Mouse (Mus musculus): ENCODE results near the gene Thap11. TPM values are rescaled to one million over a fixed set of nuclear protein-coding genes. Genes with fewer than 3 reads are reported as not detected.

Gene Thap11
- 54.9 and 56.3 TPM in 2 replicates for polyA plus RNA-seq (2015; fragmentation: Nextera tagmentation; extraction: Ambion mirVana)

DNA sequence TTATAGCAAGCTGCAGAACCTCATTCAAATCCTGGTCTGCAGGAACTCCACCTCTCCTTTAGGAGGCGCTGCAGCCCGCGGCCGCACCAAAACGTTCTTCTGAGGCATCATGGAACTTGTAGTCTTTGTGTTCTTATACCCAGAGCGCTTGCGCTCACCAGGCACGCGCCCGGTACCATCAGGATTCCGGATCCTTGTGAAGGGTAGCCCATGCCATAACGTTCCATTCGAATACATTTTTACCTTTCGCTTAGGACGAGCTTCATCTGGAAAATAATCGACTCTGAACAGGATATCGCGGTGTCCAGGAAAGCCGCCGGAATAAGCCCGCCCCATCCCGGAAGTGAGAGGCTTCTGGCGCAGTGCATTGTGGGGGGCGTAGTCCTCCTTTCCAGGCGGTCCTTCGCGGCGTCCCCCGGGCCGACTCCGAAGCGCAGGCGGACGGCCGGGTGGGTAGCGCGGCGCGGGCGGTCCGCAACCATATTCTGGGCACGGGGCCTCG, at the start of gene Thap11:
Thap11 (plus strand) TSS at position 418 of the 502 bp plus-strand sequence.
- Histone ChIP-seq H3K4me3 (peak within 1 kb of the TSS; percentile 57), H3K27me3 (no peaks in the 10 kb centered on the region), H3K9ac (peak within 1 kb of the TSS; percentile 68), H3K4me1 (replicated peaks) (peaks cover 60% of the 10 kb centered on the region), H3K4me2 (peak within 1 kb of the TSS; percentile 98), H3K9me3 (no peaks in the 10 kb centered on the region), H3K27ac (replicated peaks) (peak within 1 kb of the TSS; percentile 89), H3K36me3 (no peaks in the 10 kb centered on the region)
- peak; percentile 90 for ATAC-seq (ENCODE audit: low FRiP score, low read depth)
- 0% methylated on average over 43 of the region's 43 CpGs for WGBS

DNA sequence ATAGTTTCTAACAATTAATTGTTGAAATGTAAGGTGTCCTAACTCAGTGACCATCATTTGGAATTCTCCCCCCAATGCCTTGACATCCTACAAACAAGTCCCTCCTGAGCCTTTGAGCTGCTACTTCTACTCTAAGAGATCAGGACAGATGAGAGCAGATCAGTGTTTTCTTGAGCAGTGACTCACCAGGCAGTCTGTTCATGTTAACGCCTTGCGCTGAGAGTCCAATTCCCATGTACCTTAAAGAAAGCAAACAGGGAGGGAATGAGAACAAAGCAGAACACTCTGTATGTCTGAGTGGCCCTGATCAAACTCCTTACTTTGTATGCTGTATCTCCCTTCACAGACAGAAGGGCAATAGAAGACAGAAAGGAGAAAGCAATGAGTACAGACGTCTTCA, 49.6 kb upstream of the Thap11 start:
- H3K9ac ChIP-seq, result no peak overlapping the region
- no peak overlapping the region for H3K4me2 ChIP-seq
- H3K27ac ChIP-seq (replicated peaks), result no peak overlapping the region
- H3K9me3 ChIP-seq, result no peaks in the 10 kb centered on the region
- no peaks in the 10 kb centered on the region for H3K27me3 ChIP-seq
- WGBS, result 63% methylated on average over 3 of the region's 3 CpGs
- peaks cover 13% of the 10 kb centered on the region for H3K36me3 ChIP-seq
- peaks cover 12% of the 10 kb centered on the region for H3K4me1 ChIP-seq (replicated peaks)
- H3K4me3 ChIP-seq, result no peak overlapping the region
- ATAC-seq (ENCODE audit: low FRiP score, low read depth), result no peak

DNA sequence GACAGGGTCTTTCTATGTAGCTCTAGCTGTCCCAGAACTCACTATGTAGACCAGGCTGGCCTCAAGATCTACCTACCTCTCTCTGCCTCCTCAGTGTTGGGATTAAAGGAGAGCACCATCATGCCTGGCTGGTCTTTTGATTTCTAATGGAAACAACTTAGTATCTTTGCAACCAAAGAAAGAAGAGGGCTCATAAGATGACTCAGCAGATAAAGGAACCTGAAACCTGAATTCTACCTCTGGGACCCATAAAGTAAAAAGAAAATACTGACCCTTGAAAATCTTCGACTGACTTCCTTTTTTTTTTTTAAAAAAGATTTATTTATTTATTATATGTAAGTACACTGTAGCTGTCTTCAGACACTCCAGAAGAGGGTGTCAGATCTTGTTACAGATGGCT, 49.0 kb upstream of the Thap11 start:
- Histone ChIP-seq H3K27ac (replicated peaks) (no peak overlapping the region), H3K36me3 (peaks cover 13% of the 10 kb centered on the region), H3K9me3 (no peaks in the 10 kb centered on the region), H3K4me3 (no peak overlapping the region), H3K9ac (no peak overlapping the region), H3K4me1 (replicated peaks) (peaks cover 12% of the 10 kb centered on the region), H3K4me2 (no peak overlapping the region), H3K27me3 (no peaks in the 10 kb centered on the region)
- ATAC-seq (ENCODE audit: low FRiP score, low read depth), result no peak
- 83% methylated on average over 1 of the region's 1 CpGs for WGBS

DNA sequence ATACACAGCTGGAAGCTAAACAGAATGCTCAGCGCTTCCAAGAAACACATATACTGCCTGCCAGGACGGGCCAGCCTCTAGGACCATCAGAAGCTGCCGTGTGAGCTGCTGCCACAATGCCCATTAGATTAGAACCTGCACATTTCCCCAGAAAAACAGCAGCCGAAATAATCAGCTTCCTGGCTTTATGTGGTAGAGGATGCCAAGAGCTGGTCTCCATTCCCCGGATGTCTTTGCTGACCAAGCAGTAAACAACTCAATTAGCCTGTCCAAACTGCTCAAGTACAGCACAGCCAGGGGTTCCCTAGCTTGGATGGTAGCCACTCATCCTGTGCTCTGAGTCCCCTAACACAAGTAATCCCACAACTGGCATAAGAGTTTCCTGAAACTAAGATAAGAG, 47.2 kb upstream of the Thap11 start:
- ATAC-seq (ENCODE audit: low FRiP score, low read depth), result no peak
- no peak overlapping the region for H3K27ac ChIP-seq (replicated peaks)
- no peak overlapping the region for H3K4me3 ChIP-seq
- H3K27me3 ChIP-seq, result no peaks in the 10 kb centered on the region
- no peak overlapping the region for H3K4me2 ChIP-seq
- 78% methylated on average over 5 of the region's 5 CpGs for WGBS
- H3K9ac ChIP-seq, result no peak overlapping the region
- no peaks in the 10 kb centered on the region for H3K9me3 ChIP-seq
- H3K36me3 ChIP-seq, result peaks cover 16% of the 10 kb centered on the region
- H3K4me1 ChIP-seq (replicated peaks), result peaks cover 17% of the 10 kb centered on the region

DNA sequence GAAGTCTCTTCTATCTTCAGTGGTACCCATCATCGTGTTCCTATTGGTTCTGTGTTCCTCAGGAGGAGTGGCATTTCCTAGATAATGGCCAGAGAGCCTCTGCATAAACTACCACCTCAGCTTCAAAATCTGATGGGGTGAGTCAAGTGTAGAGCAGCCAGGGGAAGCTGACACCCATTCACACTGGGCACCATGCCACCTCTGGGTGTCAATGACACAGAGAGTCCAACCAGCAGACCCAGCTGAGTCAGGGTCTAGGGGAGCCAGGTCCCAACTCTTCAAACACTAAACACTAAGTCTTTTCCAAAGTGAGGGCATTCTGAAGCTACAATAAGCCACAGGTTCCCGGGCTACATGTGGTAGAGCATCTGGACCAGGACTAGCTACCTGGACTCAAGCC, 46.5 kb upstream of the Thap11 start:
- Histone ChIP-seq H3K27ac (replicated peaks) (no peak overlapping the region), H3K36me3 (peaks cover 16% of the 10 kb centered on the region), H3K4me1 (replicated peaks) (peaks cover 17% of the 10 kb centered on the region), H3K27me3 (no peaks in the 10 kb centered on the region), H3K4me2 (no peak overlapping the region), H3K9me3 (no peaks in the 10 kb centered on the region), H3K4me3 (no peak overlapping the region), H3K9ac (no peak overlapping the region)
- WGBS, result 98% methylated on average over 2 of the region's 2 CpGs
- ATAC-seq (ENCODE audit: low FRiP score, low read depth), result no peak

DNA sequence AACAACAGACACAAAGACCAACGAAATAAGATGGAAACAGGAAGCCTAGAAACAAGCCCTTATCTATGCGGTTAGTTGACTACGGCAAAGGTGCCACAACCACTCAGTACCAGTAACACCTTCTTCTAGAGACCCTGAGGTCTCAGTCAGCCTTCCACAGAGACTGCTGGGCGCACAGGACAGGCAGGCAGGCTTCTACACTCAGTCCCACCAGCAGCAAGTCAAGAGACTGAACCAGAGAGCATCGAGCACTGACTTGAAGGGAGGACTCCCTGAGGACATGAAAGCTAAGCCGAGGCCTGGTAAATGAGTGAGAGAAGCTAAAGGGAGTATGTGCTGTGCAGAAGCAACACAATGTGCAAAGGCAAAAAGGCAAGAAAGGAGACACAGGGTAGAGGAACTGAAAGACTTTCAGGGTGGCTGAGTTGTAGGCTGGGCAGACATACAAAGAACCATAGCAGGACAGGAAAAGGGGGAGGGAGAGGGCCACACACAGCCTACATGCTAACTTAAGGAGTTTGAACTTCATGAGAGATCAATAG, 44.6 kb upstream of the Thap11 start:
- H3K4me3 ChIP-seq, result no peak overlapping the region
- H3K4me2 ChIP-seq, result no peak overlapping the region
- 89% methylated on average over 6 of the region's 6 CpGs for WGBS
- H3K9ac ChIP-seq, result no peak overlapping the region
- H3K27me3 ChIP-seq, result no peaks in the 10 kb centered on the region
- H3K27ac ChIP-seq (replicated peaks), result no peak overlapping the region
- ATAC-seq (ENCODE audit: low FRiP score, low read depth), result no peak
- H3K9me3 ChIP-seq, result no peaks in the 10 kb centered on the region
- H3K4me1 ChIP-seq (replicated peaks), result peaks cover 17% of the 10 kb centered on the region
- peaks cover 10% of the 10 kb centered on the region; the same call in 1 of the 2 replicates for H3K36me3 ChIP-seq

DNA sequence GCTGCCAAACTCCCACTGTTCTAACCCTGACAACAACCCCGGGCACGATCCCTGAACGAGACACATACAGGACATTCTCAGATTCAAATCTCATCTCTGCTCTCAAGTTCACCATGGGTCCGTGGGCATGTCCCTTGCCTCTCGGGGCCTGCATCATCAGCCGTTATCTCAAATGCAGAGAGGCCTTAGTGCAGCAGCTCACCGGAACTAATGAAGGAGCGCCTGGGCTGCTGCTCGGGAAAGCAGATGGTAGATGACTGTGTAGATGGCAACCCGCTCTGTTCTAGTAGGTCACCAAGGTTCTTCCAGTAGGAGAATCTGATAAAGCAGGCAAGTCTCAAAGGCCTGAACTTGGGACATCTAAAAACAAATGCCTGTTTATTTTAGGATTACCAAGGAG, 43.9 kb upstream of the Thap11 start:
- Histone ChIP-seq H3K9ac (no peak overlapping the region), H3K4me2 (no peak overlapping the region), H3K27me3 (no peaks in the 10 kb centered on the region), H3K36me3 (peaks cover 10% of the 10 kb centered on the region; the same call in 1 of the 2 replicates), H3K4me3 (no peak overlapping the region), H3K27ac (replicated peaks) (no peak overlapping the region), H3K9me3 (no peaks in the 10 kb centered on the region), H3K4me1 (replicated peaks) (peaks cover 17% of the 10 kb centered on the region)
- WGBS, result 71% methylated on average over 10 of the region's 10 CpGs
- ATAC-seq (ENCODE audit: low FRiP score, low read depth), result no peak

DNA sequence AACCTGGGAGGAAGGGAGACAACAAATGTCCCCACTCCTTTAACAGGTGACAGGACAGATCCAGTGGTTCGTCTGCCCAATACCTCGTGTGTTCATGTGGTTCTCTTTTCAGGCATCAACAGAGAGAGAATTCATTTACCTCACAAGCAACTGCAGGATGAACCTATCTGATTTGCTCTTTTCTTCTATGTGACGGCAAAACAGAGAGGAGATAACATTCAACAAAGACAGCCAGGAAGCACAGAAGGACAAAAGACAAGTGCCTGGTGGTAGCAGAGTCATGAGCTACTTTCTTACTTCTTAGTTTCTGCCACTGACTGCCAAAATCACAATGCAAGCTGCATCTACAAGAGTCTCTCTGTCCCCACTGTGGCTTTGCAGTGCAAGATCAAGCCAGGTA, 43.4 kb upstream of the Thap11 start:
- Histone ChIP-seq H3K9me3 (no peaks in the 10 kb centered on the region), H3K4me3 (no peak overlapping the region), H3K9ac (no peak overlapping the region), H3K4me1 (replicated peaks) (peaks cover 17% of the 10 kb centered on the region), H3K27me3 (no peaks in the 10 kb centered on the region), H3K4me2 (no peak overlapping the region), H3K27ac (replicated peaks) (no peak overlapping the region), H3K36me3 (peaks cover 10% of the 10 kb centered on the region; the same call in 1 of the 2 replicates)
- no peak for ATAC-seq (ENCODE audit: low FRiP score, low read depth)
- WGBS, result 82% methylated on average over 3 of the region's 3 CpGs

DNA sequence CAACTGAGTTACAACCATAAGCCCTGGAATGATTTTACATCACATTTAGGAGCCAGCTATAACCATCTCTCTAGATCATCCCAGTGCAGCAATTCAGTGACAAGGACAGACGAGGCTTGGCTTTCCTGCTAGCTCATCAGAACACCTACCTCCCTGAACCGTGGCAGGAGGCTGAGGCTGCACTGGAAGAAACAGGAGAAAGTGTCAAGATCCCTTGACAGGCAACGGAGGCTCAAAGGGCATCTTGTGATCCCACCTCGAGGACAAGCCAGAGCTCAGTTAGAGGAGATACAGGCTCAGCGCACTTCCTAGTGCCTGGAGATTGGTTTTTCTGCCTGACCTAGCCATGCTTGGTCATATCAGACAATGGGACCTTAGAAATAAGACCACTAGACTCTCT, 42.4 kb upstream of the Thap11 start:
- WGBS, result 90% methylated on average over 5 of the region's 5 CpGs
- ATAC-seq (ENCODE audit: low FRiP score, low read depth), result no peak
- H3K27ac ChIP-seq (replicated peaks), result no peak overlapping the region

DNA sequence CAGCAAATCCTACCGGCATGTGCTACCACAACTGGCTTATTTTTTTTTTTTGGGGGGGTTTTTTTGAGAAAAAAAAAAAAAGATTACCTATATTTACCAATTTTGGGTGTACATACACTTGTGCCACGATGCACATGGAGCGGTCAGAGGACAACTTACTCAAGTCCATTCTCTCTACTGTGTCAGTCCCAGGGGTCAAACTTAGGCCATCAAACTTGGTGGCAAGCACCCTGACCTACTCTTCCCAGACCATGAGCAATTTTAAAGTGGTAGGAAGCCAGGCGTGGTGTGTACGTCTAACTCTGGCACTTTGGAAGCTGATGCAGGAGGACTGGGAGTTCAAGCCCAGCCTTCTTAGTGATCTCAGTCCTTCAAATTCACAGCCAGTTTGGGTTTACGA, 41.7 kb upstream of the Thap11 start:
- H3K9ac ChIP-seq, result no peak overlapping the region
- 98% methylated on average over 6 of the region's 6 CpGs for WGBS
- no peak overlapping the region for H3K27ac ChIP-seq (replicated peaks)
- peaks cover 12% of the 10 kb centered on the region; the same call in 1 of the 2 replicates for H3K36me3 ChIP-seq
- H3K4me3 ChIP-seq, result no peak overlapping the region
- H3K4me2 ChIP-seq, result no peak overlapping the region
- H3K27me3 ChIP-seq, result no peaks in the 10 kb centered on the region
- no peaks in the 10 kb centered on the region for H3K9me3 ChIP-seq
- no peak for ATAC-seq (ENCODE audit: low FRiP score, low read depth)
- peaks cover 9% of the 10 kb centered on the region; the same call in 1 of the 2 replicates for H3K4me1 ChIP-seq (replicated peaks)

More for the DNA sequence above, 42.4 kb upstream of the Thap11 start:
- H3K4me2 ChIP-seq, result no peak overlapping the region
- H3K4me3 ChIP-seq, result no peak overlapping the region
- no peak overlapping the region for H3K9ac ChIP-seq
- peaks cover 10% of the 10 kb centered on the region; the same call in 1 of the 2 replicates for H3K36me3 ChIP-seq
- no peaks in the 10 kb centered on the region for H3K27me3 ChIP-seq
- peaks cover 16% of the 10 kb centered on the region for H3K4me1 ChIP-seq (replicated peaks)
- no peaks in the 10 kb centered on the region for H3K9me3 ChIP-seq

DNA sequence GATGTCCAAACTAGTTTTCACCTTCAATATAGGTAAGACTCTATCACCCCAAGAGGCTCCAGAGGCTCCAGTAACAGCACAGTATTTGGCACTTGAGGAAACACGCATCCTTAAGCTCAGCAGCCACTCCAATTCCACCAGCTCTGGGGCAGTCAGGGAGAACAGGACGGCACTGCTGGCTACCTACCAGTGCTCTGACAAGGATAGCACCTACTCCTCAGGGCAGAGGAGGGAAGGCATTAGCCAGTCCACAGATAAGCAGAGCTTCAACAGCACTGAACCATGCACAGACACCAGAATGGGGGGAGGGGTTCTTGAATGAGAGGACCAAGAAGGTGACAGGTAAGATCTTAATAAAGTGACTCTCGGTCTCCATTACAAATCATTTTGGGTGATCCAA, 35.3 kb upstream of the Thap11 start:
- H3K36me3 ChIP-seq, result peaks cover 32% of the 10 kb centered on the region
- H3K4me3 ChIP-seq, result no peak overlapping the region
- ATAC-seq (ENCODE audit: low FRiP score, low read depth), result no peak
- H3K27me3 ChIP-seq, result no peaks in the 10 kb centered on the region
- H3K9ac ChIP-seq, result no peak overlapping the region
- H3K27ac ChIP-seq (replicated peaks), result no peak overlapping the region
- WGBS, result 92% methylated on average over 3 of the region's 3 CpGs
- H3K9me3 ChIP-seq, result no peaks in the 10 kb centered on the region
- no peak overlapping the region for H3K4me2 ChIP-seq
- H3K4me1 ChIP-seq (replicated peaks), result peaks cover 8% of the 10 kb centered on the region; the same call in 1 of the 2 replicates

DNA sequence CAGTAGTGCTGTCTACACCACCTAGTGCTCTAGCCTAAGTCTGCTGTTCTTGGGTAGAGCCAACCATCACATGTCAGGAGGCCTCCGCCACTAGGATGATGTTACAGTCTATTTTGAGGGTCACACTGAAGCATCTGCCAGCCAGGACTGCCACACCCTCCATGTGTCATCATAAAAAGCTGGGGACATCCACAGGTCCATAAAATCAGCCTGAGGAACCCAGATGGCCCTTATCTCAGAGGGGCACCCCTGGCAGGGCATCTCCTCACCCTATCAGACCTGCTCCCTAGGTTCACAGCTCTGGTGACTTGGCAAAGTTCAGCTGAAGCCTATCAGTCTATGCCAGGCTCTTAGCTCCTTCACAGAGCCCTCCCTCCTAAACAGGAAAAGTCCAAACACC, 34.0 kb upstream of the Thap11 start:
- Histone ChIP-seq H3K4me2 (no peak overlapping the region), H3K27me3 (no peaks in the 10 kb centered on the region), H3K4me1 (replicated peaks) (peaks cover 18% of the 10 kb centered on the region), H3K36me3 (peaks cover 34% of the 10 kb centered on the region), H3K4me3 (no peak overlapping the region), H3K9me3 (no peaks in the 10 kb centered on the region), H3K27ac (replicated peaks) (no peak overlapping the region), H3K9ac (no peak overlapping the region)
- 100% methylated on average over 1 of the region's 1 CpGs for WGBS
- 0 out of 2 replicates have a peak, but pooled peaks have one; percentile 31 for ATAC-seq (ENCODE audit: low FRiP score, low read depth)

DNA sequence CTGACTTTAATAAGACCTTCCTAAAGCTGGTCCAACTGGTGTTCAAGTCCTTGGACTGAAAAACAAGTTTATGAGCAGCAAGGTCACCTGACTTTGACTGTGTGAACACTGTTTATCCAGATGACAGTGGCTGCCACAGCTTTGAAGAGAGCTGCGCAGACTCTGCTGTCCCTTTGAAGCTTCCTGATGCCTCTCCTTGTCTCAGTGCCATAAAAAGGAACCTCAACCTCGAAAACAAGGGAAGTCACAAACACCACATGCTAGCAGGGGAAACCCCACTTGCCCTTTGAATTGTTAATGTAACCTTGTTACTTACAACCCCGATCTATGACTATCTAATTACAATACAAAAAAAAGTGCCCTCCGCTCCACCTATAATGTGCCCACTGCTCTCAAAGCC, 29.4 kb upstream of the Thap11 start:
- 77% methylated on average over 4 of the region's 4 CpGs for whole genome bisulfite sequencing
- Histone ChIP-seq H3K9me3 (no peaks in the 10 kb centered on the region), H3K4me1 (replicated peaks) (peaks cover 29% of the 10 kb centered on the region), H3K27me3 (no peaks in the 10 kb centered on the region), H3K36me3 (peaks cover 30% of the 10 kb centered on the region), H3K9ac (peak overlapping the region; percentile 95), H3K4me2 (peak overlapping the region; percentile 94), H3K27ac (replicated peaks) (no peak overlapping the region), H3K4me3 (peak overlapping the region; percentile 99)
- no peak for ATAC-seq (ENCODE audit: low FRiP score, low read depth)

All from hindbrain, embryonic 15.5 days (tissue).